Mouse (Mus musculus) heart, postnatal 14 days (tissue): Measurements from ENCODE around the gene Fkbp8. TPM values are rescaled to one million over a fixed set of nuclear protein-coding genes. Genes with fewer than 3 reads are reported as not detected.

Experiments used
- DNase-seq, 2 experiments: peaks; one replicate each; pipeline ENCODE4 v3.0.0; 2021 to 2022
- intact Hi-C: fragments of 180-260 bp; cut with DNase I; formaldehyde crosslinking; loops from one replicate; pipeline ENCODE4 v1.15.1; 2025
- total RNA-seq, 2 experiments: library from RNA; stranded (reverse); gene quantifications; 2 replicates each; pipeline ENCODE4 v1.2.3; 2021

Gene Fkbp8
- total RNA-seq, 2 experiments from 2014 or later = 150 to 163 TPM

DNA sequence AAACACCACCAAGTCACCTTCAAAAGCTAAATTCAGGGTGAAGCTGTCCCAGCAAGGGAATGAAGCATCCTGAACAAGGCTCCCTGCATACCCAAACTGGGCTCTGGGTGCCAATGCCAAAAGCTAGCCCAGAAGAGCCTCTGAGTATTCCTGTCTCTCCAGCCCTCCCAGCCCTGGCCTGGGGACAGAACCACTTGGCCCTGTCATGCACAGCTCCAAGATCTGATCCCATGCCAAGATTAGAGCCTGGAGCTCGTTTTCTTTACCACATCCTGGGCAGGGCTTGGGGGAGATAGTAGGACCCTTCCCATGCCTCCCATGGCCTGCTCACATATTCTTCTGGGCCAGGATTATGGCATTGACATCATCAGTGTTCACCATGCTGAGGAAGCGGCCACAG lies 7.9 kb upstream of the Fkbp8 start:
- intact Hi-C loops = no loop called here

DNA sequence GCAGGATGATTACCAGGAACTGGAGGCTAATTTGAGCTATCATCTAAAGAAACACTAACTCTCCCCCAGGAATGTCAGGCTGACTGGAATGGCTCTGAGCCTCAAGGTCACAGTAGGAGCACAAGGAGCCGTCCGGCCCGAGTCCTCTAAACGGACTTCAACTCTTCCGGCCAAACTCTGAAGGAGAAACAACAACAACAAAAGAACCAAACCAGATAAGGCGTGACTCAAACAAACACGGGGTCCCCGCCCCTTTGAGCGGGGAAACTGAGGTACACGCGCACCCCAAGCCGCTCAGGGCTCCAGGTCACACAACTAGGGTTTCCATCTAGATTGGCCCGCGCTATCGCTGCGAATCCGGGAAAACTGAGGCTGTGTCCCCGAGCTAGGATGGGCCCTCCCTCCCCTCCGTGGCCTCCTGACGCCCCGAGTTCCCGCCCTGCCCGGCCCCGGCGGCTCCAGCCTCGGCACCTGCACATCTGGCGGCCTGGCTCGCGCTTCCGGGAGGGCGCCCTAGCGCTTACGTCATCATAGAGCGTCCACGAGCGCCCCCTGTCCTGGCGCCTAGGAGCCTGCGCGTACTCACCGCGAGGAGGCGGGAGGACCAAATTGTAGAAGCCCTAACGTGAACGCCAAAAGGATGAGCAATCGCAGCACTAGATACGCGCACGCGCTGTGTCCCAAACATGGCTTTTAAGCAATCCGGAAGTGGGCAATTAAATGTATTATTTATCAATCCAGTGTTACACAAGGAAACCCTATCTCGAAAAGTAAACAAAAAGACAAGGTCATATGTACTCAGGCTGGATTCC lies 4.7 kb upstream of the Fkbp8 start:
- intact Hi-C loops = no loop called here
- DNase-seq = peak; percentile 95 to 97

More for the DNA sequence above, 7.9 kb upstream of the Fkbp8 start:
- DNase-seq = no peak

DNA sequence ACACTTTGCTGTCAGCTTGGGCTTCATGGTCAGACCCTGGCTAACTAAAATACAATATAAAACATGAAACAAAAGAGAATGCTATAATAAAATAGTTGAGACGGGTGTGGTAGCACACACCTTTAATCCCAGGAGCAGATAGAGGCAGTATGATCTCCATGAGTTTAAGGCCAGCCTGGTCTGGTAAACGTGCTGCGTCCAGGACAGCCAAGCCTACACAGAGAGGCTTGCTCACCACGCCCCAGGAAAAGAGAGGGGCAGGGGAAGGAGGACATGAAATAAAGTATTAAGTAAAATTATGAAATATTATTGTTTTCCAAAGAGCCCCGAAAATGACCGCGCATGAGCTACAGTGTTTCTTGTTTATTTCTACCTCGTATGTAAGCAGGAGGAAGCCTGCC lies 413 bp upstream of the Fkbp8 start:
- no peak for DNase-seq
- intact Hi-C loops = loop anchor here (5.0 kb wide), 1 partner anchor 60 kb away; no protein-coding TSS in a partner anchor

DNA sequence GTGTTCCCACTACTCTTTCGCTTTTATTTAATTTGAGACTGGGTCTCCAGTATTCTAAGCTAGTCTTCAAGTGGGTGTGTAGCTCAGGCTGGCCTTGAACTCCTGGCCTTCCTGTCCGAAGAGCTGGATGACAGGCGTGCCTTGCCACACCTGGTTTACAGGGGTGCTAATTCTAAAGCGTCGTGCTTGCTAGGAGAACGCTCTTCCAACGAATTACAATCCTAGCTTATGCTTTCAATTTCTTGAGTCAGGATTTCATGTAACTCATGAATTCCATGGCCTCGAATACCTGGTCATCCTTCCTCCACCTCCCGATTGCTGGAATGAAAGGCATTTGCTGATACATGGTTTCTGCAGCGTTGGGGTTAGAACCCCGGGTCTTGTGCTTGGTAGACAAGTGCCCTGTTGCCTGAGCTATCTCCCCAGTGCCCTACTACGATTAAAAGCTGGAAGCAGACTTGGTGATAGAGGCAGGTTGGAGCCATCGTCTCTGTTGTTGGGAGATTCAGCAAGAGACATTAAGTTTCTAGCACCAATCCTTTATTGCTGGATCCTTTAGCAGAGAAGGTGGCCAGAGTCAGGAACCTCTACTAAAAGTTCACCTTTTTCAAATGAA lies 766 bp downstream of the Fkbp8 start:
- intact Hi-C loops = loop anchor here (5.0 kb wide), 1 partner anchor 59 kb away; no protein-coding TSS in a partner anchor
- no peak for DNase-seq

DNA sequence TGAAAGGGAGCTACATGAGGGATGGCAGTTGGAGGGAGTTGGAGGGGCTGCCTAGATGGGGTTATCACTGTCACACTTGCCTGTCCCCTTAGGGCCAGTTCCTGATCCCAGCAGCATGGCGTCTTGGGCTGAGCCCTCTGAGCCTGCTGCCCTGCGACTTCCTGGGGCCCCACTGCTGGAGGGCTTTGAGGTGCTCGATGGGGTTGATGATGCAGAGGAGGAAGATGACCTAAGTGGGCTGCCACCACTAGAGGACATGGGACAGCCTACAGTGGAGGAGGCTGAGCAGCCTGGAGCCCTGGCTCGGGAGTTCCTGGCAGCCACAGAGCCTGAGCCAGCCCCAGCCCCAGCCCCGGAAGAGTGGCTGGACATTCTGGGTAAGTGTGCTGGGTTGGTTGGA lies 1.8 kb downstream of the Fkbp8 start:
- no peak for DNase-seq
- intact Hi-C loops = loop anchor here (5.0 kb wide), 1 partner anchor 58 kb away; no protein-coding TSS in a partner anchor

DNA sequence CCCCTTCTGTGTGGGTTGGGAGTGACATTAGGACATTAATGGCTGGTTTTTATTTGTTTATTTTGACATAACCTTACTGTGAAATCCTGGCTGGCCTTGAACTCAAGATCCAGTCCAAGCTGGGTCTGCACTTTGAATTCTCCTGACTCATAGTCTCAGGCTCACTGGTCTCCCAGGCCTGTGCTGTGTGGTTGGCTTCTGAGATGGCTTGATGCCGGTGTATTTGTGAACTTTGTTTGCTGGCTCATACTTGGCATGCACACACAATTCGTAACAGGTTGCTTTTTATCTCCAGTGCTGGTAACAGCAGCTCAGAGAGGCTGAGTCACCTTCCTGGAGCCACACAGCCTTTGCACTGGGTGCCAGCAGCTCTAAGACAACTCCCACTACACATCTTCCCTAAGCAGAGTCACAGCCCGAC lies 2.2 kb downstream of the Fkbp8 start:
- intact Hi-C loops = loop anchor here (5.0 kb wide), 1 partner anchor 58 kb away; no protein-coding TSS in a partner anchor
- no peak for DNase-seq

DNA sequence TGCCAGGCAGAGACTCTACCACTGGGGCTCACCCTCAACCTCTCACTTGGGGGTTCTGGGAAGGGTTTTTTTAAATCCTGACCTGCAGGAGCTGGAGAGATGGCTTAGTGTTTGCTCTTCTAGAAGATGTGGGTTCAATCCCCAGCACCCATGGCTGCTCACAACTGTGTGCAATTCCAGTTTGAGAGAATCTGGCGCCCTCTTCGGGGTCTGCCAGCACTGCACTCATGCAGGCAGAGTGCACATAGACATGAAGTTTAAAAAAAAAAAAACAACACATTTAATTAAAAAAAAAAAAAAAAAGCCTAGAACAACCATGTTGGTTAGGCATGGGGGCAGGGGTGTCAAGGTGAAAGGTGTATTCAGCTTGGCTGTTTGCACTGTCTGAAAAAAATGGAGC lies 2.8 kb downstream of the Fkbp8 start:
- no peak for DNase-seq
- intact Hi-C loops = no loop called here

DNA sequence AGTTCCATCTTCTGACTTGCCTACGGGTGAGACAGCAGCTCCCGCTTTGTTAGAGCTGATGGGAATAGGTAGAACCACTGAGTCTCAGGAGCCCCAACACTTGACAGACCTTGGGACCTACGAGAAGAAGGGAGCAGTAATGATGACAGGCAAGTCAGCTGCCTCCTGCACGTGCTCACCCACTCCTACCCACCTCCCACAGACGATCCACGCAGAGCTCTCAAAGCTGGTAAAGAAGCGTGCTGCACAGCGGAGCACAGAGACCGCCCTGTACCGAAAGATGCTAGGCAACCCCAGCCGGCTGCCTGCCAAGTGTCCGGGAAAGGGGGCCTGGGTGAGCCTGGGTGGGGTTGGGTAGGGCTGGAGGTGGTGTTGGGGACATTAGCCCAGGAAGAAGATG lies 6.8 kb downstream of the Fkbp8 start:
- intact Hi-C loops = no loop called here
- no peak for DNase-seq

DNA sequence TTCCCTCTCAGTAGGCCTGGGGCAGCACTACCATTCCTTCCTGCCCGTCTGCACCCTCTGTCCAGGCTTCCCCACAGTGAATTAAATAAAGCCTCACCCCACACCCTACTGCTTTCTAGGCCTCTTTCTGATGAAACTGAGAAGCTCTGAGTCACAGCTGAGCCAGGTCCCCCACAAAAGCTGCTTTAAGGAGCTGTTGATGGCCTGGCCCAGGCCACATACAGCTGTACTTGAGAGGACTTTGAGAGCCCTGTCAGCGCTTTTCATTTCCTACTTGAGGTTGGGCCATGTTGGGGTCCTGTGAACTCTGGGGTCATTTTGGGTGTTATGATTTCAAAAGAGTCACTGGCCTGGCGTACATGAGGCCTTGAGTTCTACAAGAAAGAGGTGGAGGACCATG lies 7.7 kb downstream of the Fkbp8 start:
- intact Hi-C loops = no loop called here
- DNase-seq = no peak

DNA sequence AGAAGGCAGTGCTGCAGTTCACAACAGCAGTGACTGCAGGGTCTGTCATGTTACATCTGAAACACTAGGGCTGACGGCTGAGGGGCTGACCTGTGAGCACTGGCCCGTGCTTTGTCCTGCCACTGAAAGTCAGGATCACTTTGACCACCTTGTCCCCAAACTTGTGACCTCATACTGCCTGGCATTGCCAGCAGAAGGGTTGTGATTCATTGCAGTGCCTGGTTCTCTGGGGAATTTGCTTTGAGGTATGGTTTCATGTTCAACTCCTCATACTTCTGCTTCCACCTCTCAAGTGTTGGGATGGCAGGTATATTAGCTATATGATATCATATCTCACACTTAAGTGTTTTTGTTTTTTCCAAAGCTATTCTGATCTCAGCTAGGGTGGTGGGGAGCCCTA lies 8.2 kb downstream of the Fkbp8 start:
- no peak for DNase-seq
- intact Hi-C loops = no loop called here

DNA sequence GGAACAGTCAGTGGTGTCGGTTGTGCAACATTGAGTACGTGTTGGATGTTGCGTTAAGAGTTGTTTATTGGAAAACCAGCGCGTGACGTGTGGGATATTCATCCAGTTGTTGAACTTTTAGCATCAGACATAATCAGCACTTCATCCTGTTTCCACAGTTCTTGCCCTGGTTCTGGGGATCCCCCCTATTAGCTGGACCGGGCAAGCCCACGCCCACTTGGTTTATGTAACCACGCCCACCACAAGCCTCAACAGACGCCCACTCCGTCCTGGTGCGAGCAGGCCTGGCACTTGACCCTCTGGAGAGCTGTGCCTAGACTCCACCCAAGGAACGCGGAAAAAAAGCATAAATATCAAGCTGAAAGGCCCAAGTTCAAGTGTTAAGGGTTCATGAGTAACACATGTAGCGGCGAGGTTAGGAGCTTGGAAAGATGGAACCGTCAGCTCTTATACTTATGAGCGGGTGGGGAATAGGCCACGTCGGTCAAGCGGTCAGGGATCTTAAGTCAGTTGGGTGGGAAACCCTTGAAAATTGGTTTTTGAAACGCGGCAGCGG lies 10.6 kb downstream of the Fkbp8 start:
- intact Hi-C loops = no loop called here
- DNase-seq = peak; percentile 60 to 65

DNA sequence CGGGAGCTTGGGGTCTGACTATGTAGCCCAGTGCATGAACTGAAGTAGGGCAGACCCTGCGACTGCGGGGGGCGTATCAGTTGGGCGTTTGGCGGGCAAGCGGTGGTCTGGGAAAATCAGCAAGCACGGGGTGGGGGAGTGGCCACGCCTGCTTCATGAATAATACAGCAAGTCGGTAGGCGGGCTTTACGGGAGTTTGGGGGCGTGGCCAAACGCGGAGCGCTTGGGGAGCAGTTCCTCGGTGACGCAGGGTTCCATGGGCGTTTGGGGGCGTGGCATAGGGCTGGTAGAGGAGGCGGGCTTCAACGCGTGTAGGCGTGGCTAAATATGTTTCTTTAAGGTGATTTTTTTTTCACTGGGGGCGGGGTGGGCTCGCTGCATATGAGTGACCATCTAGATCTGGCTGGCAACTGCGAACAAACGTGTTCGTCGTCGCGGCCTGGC lies 11.1 kb downstream of the Fkbp8 start:
- intact Hi-C loops = loop anchor here (1.0 kb wide), 1 partner anchor 28 kb away; the partner anchor contains the start of gene Uba52
- DNase-seq = peak; percentile 99 to 100

DNA sequence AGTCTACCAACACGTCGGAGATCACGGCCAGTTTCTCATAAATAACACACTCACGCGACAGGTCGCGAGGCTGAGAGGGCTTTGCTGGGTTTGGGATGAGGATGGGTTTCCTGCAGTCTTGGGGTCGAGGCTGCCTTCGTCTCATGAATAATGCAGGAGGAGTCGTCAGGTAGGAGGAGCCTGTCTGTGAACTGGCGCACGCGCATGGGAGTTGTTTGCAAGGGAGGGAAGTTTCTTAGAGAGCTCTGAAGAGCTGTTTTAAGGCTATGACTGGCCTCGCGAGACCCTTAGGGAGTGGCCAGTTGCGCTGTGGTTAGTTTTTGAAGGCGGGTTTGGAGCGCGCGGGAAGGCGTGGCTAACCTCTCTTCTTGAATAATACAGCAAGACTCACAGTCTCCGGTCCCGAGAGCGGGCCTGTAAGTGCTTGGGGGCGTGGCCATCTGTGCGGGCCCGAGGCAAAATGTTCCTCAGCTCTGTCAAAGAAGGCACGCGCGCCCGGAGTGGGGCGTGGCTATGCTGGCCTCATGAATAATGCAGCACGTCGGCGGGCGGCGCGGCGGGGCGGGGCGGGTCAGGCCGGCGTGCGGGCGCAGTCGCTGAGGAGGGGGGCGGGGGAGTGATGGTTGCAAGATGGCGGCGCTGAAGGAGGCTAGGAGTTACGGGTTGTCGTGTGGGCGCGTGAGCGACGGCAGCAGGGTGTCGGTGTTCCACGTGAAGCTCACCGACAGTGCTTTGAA lies 11.7 kb downstream of the Fkbp8 start, which contains the start of gene Ell:
TSS of gene Ell (plus strand) at position 381 of the 737 bp plus-strand sequence.
- DNase-seq = peak; percentile 99 to 100
- intact Hi-C loops = loop anchor here (1.0 kb wide), 1 partner anchor 29 kb away; the partner anchor contains the start of gene Uba52

DNA sequence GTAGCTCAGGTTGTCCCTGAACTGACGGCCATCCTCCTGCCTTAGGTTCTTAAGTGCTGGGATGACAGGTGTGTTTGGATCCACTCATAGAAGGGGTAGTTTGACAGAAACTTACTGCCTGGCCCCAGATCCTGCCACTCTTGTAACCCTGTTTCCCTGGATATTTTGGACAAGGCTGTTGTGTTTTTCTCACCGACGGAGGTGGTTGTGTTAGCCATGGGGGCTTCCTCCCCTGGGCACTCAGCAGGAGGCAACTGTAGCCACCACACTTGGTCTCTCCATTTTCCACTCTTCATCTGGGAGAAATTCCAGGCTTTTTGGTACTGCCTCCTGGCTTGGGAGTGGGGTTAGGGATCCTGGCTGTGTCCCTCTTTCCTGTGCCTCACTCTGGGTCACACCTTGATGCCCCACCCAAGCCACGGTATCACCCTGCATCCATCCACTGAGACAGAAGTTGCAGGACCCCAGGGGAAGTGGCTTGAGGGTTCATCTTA lies 12.5 kb downstream of the Fkbp8 start:
- DNase-seq = no peak
- intact Hi-C loops = loop anchor here (5.0 kb wide), 1 partner anchor 47 kb away; no protein-coding TSS in a partner anchor

DNA sequence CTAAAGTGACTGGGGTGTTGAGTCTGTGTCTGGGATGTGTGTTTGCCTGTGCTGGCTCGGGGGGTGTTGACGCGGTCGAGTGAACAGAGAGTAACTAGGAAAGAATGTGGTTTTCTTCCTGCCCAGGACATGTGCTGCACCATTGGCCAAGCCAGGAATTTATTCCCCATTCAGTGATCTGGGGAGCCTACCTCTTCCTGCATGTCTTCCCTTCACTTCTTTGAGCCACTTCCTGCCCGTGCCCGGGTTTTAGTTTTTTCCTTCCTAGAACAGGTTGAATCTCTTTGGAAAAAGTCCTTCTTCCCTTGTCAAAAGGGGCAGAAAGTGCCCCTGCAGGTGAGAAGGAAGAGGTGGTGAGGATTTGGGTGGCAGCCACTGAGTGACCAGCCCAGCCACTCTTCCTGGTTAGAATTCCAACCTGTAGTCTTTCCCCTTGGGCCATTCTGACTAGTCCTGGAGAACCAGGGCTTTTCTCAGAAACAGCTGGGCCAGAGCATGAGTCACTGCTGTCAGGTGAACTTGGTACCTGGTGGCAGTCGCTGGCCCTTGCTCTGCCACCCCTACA lies 13.1 kb downstream of the Fkbp8 start:
- no peak for DNase-seq
- intact Hi-C loops = loop anchor here (5.0 kb wide), 1 partner anchor 47 kb away; no protein-coding TSS in a partner anchor

DNA sequence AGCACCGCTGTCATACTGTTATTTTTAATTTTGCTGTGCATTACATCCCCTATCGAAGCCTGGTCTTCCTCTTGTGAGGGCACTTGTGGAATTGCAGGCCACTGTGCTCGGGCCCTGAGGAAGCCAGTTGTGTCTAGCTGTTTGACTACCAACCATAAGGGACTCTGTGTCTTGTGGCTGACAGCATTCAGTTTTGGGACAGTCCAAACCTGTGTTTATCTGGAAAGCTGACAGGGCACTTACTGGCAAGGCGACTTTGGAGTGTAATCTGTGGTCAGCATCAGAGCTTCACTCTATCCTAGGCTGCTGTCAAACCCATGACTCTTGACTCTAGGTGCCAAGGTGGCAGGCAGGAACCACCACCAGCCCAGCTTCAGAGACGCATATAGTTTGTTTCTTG lies 13.6 kb downstream of the Fkbp8 start:
- intact Hi-C loops = loop anchor here (5.0 kb wide), 1 partner anchor 46 kb away; no protein-coding TSS in a partner anchor
- no peak for DNase-seq

DNA sequence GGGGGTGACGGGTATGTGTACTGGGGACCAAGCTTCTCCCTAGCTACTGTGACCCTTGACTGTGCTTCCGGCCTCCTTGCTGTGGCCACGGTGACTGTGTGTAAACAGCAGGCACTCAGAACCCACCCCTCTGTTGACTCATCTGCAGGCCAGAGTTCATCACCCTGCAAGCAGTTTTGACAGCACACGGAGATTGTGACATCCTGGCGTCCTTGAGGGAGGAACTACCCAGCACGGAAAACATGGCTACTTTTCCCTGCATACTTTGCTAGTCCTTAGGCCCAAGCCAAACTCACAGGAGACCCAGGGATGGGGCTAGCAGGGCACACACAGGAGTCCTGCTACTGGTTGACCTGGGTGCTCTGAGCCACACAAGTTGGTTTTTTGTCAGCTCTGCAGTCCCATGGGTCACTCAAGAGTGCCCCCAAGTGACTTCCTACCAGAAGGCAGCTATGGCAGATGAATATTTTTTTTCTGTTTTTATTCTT lies 16.7 kb downstream of the Fkbp8 start:
- intact Hi-C loops = loop anchor here (5.0 kb wide), 1 partner anchor 43 kb away; no protein-coding TSS in a partner anchor
- DNase-seq = peak in 1 of 2 experiments; percentile 32

DNA sequence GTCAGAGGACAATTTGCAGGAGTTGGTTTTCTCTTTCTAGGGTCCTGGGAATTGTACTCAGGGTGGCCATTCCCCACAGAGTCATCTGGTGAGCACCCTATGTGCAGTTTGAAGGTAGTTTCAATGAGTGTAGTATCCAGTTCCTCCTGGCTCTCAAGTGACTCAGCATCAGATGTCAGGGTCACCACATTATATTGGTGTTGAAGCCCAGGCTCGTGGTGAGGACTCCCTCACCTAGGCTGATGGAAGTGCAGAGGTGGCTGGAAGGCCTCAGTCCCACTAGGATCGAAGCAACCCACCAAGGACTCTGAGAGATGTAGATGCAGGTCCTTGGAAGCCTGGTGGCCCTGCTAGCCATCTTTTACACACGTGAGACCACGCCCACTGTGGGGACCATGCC lies 18.9 kb downstream of the Fkbp8 start:
- intact Hi-C loops = no loop called here
- DNase-seq = no peak

DNA sequence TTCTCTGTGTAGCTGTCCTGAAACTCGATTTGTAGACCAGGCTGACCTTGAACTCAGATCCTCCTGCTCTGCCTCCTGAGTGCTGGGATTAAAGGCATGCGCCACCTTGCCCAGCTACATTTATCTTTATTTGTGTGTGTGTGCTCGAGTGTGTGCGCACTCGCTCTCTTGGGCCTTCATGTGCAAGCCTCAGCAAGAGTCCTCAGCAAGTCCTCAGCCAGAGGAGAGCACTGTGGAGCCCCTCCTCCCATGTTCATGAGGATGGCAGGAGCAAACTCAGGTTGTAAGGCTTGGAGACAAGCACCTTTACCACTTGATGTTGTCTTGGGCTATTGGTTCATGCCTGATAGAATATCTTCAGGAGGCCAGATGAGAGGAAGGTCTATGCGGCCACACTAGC lies 20.2 kb downstream of the Fkbp8 start:
- no peak for DNase-seq
- intact Hi-C loops = no loop called here
